Mouse (Mus musculus) liver, embryonic 14.5 days (tissue): ENCODE measurements around the gene H2al1g.
"Not testable (repeated sequence)": the region's sequence is repeated elsewhere in the genome, so short reads cannot be mapped to it uniquely, and the experiment has no call there.

Source experiments
- CTCF ChIP-seq: IDR thresholded peaks from 2 replicates; pipeline ENCODE4 v1.5.1; 2016; ENCODE audit warnings: antibody characterized with exemption, low read depth, control low read depth
- EP300 ChIP-seq: IDR thresholded peaks from 2 replicates; pipeline ENCODE4 v1.6.1; 2016; ENCODE audit warnings: antibody characterized with exemption, low read depth

- TF ChIP-seq CTCF, EP300: not testable (repeated sequence)
Observed at GRCm38 (mm10) chrX:11324359-11324758, 6.3 kb downstream of the H2al1g start, which contains the start of gene H2al1i.
